11 mouse cellular contexts compared by ENCODE assay signal in the genomic region with DNA sequence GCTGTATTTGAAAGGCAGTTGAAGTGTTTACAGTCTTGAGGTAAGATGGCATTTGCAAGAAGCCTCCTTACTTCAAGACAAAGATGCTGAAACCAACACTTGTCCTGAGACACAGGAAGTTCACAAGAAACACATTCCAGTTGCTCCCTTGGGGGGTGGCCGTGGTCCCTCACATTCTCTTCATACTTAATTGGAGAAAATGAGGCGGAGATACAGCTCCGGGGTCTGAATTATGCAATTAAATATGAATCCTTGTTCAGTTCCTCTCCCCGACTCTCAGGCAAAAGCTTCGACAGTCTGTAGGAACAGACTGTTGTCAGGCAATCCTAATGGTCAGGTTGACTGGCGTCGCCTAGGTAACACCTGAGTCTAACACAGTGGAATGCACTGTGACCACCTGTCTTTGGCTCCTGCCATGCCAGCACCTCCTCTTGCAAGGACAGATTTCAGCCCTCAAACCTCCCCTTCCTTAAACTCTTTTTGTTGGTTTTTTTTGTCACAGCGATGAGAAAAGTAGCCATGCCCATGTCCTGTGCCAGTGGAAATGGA.
DNase-seq lines count a peak whose midpoint lies in the region; ATAC-seq and TF ChIP-seq lines count a peak whose summit lies in the region.
"Had no signal": no experiment of that assay in that cellular context is flagged by ENCODE, and none has a peak within 500 bp of the region (broad histone marks: within the 10 kb centered on the region; RNA-seq: fewer than 3 reads in every experiment).

No protein-coding gene starts in this region.

- H3K4me2 ChIP-seq in heart, embryonic 12.5 days = no peak overlapping the region
- H3K4me2 ChIP-seq in lung, embryonic 14.5 days = no peak overlapping the region
- H3K4me2 ChIP-seq in forebrain, embryonic 12.5 days = no peak overlapping the region
- H3K4me2 ChIP-seq in midbrain, embryonic 15.5 days = no peak overlapping the region
- no peak overlapping the region for H3K4me2 ChIP-seq in intestine, embryonic 15.5 days (replicated peaks)

- 86% methylated on average over 8 of the region's 8 CpGs for WGBS in heart, embryonic 10.5 days
- 83% methylated on average over 8 of the region's 8 CpGs for WGBS in heart, embryonic 12.5 days
- WGBS in lung, embryonic 14.5 days = 62% methylated on average over 8 of the region's 8 CpGs
- WGBS in forebrain, embryonic 12.5 days = 64% methylated on average over 8 of the region's 8 CpGs
- WGBS in midbrain, embryonic 15.5 days = 62% methylated on average over 8 of the region's 8 CpGs
- 85% methylated on average over 8 of the region's 8 CpGs for WGBS in intestine, embryonic 15.5 days

- H3K27ac ChIP-seq in heart, embryonic 10.5 days = no peak overlapping the region
- H3K27ac ChIP-seq in heart, embryonic 12.5 days (ENCODE audit: poor library complexity, severe bottlenecking) = no peak overlapping the region
- H3K27ac ChIP-seq in lung, embryonic 14.5 days (ENCODE audit: low read depth) = peak overlapping the region; percentile 95
- peak overlapping the region; percentile 68 for H3K27ac ChIP-seq in forebrain, embryonic 12.5 days
- peak overlapping the region; percentile 40; the same call in 1 of the 2 replicates for H3K27ac ChIP-seq in midbrain, embryonic 15.5 days
- no peak overlapping the region for H3K27ac ChIP-seq in intestine, embryonic 15.5 days

- peaks cover 33% of the 10 kb centered on the region for H3K4me1 ChIP-seq in heart, embryonic 10.5 days
- peaks cover 18% of the 10 kb centered on the region for H3K4me1 ChIP-seq in heart, embryonic 12.5 days (replicated peaks)
- peaks cover 48% of the 10 kb centered on the region for H3K4me1 ChIP-seq in lung, embryonic 14.5 days (ENCODE audit: insufficient read depth)
- peaks cover 32% of the 10 kb centered on the region for H3K4me1 ChIP-seq in forebrain, embryonic 12.5 days
- peaks cover 15% of the 10 kb centered on the region for H3K4me1 ChIP-seq in midbrain, embryonic 15.5 days
- H3K4me1 ChIP-seq in intestine, embryonic 15.5 days (replicated peaks) = peaks cover 23% of the 10 kb centered on the region

- H3K9me3 ChIP-seq in heart, embryonic 10.5 days = no peaks in the 10 kb centered on the region
- H3K9me3 ChIP-seq in heart, embryonic 12.5 days (replicated peaks) = no peaks in the 10 kb centered on the region
- no peaks in the 10 kb centered on the region for H3K9me3 ChIP-seq in lung, embryonic 14.5 days (ENCODE audit: low read depth, low read length)
- peaks cover 6% of the 10 kb centered on the region; the same call in 1 of the 2 replicates for H3K9me3 ChIP-seq in forebrain, embryonic 12.5 days
- H3K9me3 ChIP-seq in midbrain, embryonic 15.5 days = no peaks in the 10 kb centered on the region
- H3K9me3 ChIP-seq in intestine, embryonic 15.5 days = no peaks in the 10 kb centered on the region

- H3K9ac ChIP-seq in heart, embryonic 12.5 days = no peak overlapping the region
- H3K9ac ChIP-seq in lung, embryonic 14.5 days = no peak overlapping the region
- no peak overlapping the region for H3K9ac ChIP-seq in forebrain, embryonic 12.5 days
- no peak overlapping the region for H3K9ac ChIP-seq in midbrain, embryonic 15.5 days
- no peak overlapping the region for H3K9ac ChIP-seq in intestine, embryonic 15.5 days

- H3K4me3 ChIP-seq in heart, embryonic 10.5 days = no peak overlapping the region
- no peak overlapping the region for H3K4me3 ChIP-seq in heart, embryonic 12.5 days
- no peak overlapping the region for H3K4me3 ChIP-seq in lung, embryonic 14.5 days (ENCODE audit: low read depth, low read length)
- no peak overlapping the region for H3K4me3 ChIP-seq in forebrain, embryonic 12.5 days (replicated peaks)
- H3K4me3 ChIP-seq in midbrain, embryonic 15.5 days = no peak overlapping the region
- H3K4me3 ChIP-seq in intestine, embryonic 15.5 days (replicated peaks) = no peak overlapping the region

- H3K36me3 ChIP-seq in heart, embryonic 10.5 days = no peaks in the 10 kb centered on the region
- H3K36me3 ChIP-seq in heart, embryonic 12.5 days = no peaks in the 10 kb centered on the region
- H3K36me3 ChIP-seq in lung, embryonic 14.5 days (ENCODE audit: insufficient read depth) = no peaks in the 10 kb centered on the region
- H3K36me3 ChIP-seq in forebrain, embryonic 12.5 days (replicated peaks) = no peaks in the 10 kb centered on the region
- H3K36me3 ChIP-seq in midbrain, embryonic 15.5 days (replicated peaks) = no peaks in the 10 kb centered on the region
- H3K36me3 ChIP-seq in intestine, embryonic 15.5 days = no peaks in the 10 kb centered on the region

- ATAC-seq in heart, embryonic 12.5 days (ENCODE audit: insufficient number of reproducible peaks, low FRiP score) = no peak
- no peak for ATAC-seq in lung, embryonic 14.5 days (ENCODE audit: insufficient read depth)
- no peak for ATAC-seq in forebrain, embryonic 12.5 days (ENCODE audit: low FRiP score)
- no peak for ATAC-seq in midbrain, embryonic 15.5 days (replicated peaks)
- no peak for ATAC-seq in intestine, embryonic 15.5 days

- H3K27me3 ChIP-seq in heart, embryonic 10.5 days (ENCODE audit: insufficient read depth, poor library complexity, severe bottlenecking) = no peaks in the 10 kb centered on the region
- H3K27me3 ChIP-seq in heart, embryonic 12.5 days (replicated peaks) = no peaks in the 10 kb centered on the region
- H3K27me3 ChIP-seq in lung, embryonic 14.5 days (ENCODE audit: insufficient read depth, low read length) = no peaks in the 10 kb centered on the region
- H3K27me3 ChIP-seq in forebrain, embryonic 12.5 days = no peaks in the 10 kb centered on the region
- H3K27me3 ChIP-seq in midbrain, embryonic 15.5 days (replicated peaks) = no peaks in the 10 kb centered on the region
- H3K27me3 ChIP-seq in intestine, embryonic 15.5 days (replicated peaks) = no peaks in the 10 kb centered on the region

- TF ChIP-seq CTCF in lung, embryonic 14.5 days (IDR thresholded peaks at IDR 0.05; ENCODE audit: low read depth) = no peak

- peak; percentile 68 for DNase-seq in heart, embryonic 10.5 days (ENCODE audit: low spot score)
- DNase-seq in lung, embryonic 14.5 days = no peak
- no peak for DNase-seq in lung, postnatal 10 days
- no peak for DNase-seq in T-cell, adult 2 months (ENCODE audit: low spot score)
- DNase-seq: gastrocnemius, postnatal 10 days; spleen, adult 18-20 months; thymus, adult 2 months had no signal

Comparison
In these comparisons a context has a peak if more than half of its experiments do, and no peak if none do; other contexts are left out.
1. H3K27ac ChIP-seq: peak in lung, embryonic 14.5 days (single experiment), forebrain, embryonic 12.5 days (single experiment) and midbrain, embryonic 15.5 days (single experiment); none in heart, embryonic 10.5 days (single experiment), heart, embryonic 12.5 days (single experiment) and intestine, embryonic 15.5 days (single experiment).